Mouse (Mus musculus): Measurements from ENCODE around the gene Top1.

The Top1 gene

GRCm38 (mm10) chr2:160723613-160724375 is 78.1 kb downstream of the Top1 start:
- no peak for DNase-seq

- DNase-seq, result no peak
Observed at GRCm38 (mm10) chr2:160724536-160724935, 78.8 kb downstream of the Top1 start.

GRCm38 (mm10) chr2:160725877-160726864 is 80.5 kb downstream of the Top1 start:
- no peak for DNase-seq

- no peak for DNase-seq
Observed at GRCm38 (mm10) chr2:160728972-160729371, 83.3 kb downstream of the Top1 start.

- DNase-seq, result no peak
Observed at GRCm38 (mm10) chr2:160729436-160729835, 83.7 kb downstream of the Top1 start.

GRCm38 (mm10) chr2:160729851-160730796 is 84.4 kb downstream of the Top1 start:
- peak; percentile 68 for DNase-seq

- no peak for DNase-seq
Observed at GRCm38 (mm10) chr2:160730797-160731116, 85.1 kb downstream of the Top1 start.

- peak; percentile 97 for DNase-seq
Observed at GRCm38 (mm10) chr2:160731117-160731838, 85.6 kb downstream of the Top1 start, which contains the start of gene Plcg1. TSS of gene Plcg1 (plus strand) at chr2:160731300.

GRCm38 (mm10) chr2:160731839-160732261 is 86.2 kb downstream of the Top1 start:
- peak; percentile 82 for DNase-seq

GRCm38 (mm10) chr2:160732420-160732995 is 86.8 kb downstream of the Top1 start:
- no peak for DNase-seq

- no peak for DNase-seq
Observed at GRCm38 (mm10) chr2:160733131-160733531, 87.4 kb downstream of the Top1 start.

- DNase-seq, result no peak
Observed at GRCm38 (mm10) chr2:160734331-160734730, 88.6 kb downstream of the Top1 start.

GRCm38 (mm10) chr2:160735706-160736310 is 90.1 kb downstream of the Top1 start:
- no peak for DNase-seq

- no peak for DNase-seq
Observed at GRCm38 (mm10) chr2:160736466-160736865, 90.8 kb downstream of the Top1 start.

GRCm38 (mm10) chr2:160738354-160738753 is 92.7 kb downstream of the Top1 start:
- DNase-seq, result no peak

GRCm38 (mm10) chr2:160739647-160740356 is 94.1 kb downstream of the Top1 start:
- no peak for DNase-seq

- DNase-seq, result no peak
Observed at GRCm38 (mm10) chr2:160740521-160741156, 95.0 kb downstream of the Top1 start.

- DNase-seq, result no peak
Observed at GRCm38 (mm10) chr2:160741580-160741979, 95.9 kb downstream of the Top1 start.

GRCm38 (mm10) chr2:160742161-160742609 is 96.5 kb downstream of the Top1 start:
- DNase-seq, result no peak

Data from kidney, adult 18-20 months (tissue).